Mouse (Mus musculus) urinary bladder, postnatal 4 days (tissue): ENCODE results near the gene Tecpr1.
A peak's percentile ranks its signal among the peaks of the same experiment; 100 is the strongest.

Experiments used
- DNase-seq, 2 experiments: peaks; one replicate each; pipeline ENCODE4 v3.0.0; 2021 to 2022; ENCODE audit warnings: low spot score in 2 of 2

Gene Tecpr1

DNA sequence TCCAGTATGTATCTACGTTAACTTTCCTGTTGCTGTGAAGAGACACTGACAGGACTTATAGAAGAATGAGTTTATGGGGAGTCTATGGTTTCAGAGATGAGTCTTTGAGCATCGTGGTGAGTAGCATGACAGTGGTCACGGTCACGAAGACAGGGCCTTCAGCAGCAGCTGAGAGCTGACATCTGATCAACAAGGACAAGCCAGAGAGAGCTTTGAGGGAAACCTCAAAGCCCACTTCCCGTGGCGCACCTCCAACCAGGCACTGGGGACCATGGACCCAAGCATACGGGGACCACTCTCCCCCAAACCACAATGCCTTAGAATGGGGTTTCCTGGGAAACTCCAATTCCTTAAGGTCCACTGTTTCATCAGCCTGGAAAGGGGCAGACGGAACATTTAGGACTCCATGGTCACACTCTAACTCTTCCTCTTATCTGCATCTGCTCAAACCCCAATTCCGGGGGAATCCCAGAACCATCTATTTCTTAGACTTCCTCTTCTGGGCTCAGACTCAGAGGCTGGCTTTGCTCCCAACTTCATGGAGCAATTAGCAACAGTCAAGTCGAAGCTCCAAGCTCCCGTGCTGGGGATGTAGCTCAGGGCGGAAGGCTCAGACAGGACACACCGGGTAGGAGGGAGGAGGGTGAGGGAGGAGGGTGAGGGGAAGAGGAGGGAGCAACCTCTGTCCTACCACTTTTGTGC lies 28.6 kb upstream of the Tecpr1 start:
- no peak for DNase-seq

DNA sequence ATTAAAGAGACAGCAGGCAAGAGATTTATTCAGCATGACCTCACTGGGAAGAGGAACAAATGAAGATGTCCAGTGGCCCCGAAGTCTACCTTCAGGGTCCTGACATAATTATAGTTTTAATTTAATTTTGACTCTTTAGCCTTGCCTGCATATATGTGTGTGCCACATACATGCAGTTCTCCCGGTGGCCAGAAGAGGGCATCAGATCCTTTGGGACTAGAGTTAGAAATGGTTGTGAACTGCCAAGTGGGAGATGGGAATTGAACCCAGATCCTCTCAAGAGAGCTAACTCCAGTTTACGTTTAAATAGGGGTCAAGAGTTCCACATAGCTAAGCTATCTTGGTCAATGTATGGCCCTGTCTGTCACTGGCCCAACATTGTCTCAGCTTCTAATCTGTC lies 26.5 kb upstream of the Tecpr1 start:
- DNase-seq = no peak

DNA sequence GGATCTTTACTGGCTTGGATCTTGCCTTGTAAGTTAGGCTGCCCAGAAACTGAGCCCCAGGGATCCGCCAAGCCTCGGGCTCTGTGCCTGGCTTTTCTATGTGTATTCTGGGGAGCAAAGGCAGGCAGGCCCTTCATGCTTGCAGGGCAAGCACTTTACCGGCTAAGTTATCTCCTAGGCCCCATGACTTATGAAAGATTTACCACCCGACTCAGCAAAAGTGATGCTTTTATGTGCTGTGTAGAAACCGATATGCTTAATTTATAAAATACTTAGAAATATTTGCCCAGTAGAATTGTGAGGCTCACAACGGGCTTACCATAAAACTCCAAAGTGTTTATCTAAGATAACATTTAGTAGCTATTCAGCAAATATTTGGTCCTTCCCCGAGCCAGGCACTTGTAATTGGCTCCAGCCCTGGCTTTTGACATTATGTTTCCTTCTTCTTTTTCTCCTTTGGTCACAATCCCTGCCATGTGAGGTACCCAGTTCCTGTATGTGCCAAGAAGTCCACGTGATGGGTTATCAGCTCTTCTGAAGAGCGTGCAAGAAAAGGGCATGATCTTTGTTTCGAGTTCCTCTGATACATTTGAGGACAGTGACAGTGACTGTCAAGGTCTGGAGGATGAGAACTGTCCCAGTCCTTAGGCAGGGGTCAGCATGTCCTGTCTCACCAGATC lies 24.6 kb upstream of the Tecpr1 start:
- DNase-seq = no peak

DNA sequence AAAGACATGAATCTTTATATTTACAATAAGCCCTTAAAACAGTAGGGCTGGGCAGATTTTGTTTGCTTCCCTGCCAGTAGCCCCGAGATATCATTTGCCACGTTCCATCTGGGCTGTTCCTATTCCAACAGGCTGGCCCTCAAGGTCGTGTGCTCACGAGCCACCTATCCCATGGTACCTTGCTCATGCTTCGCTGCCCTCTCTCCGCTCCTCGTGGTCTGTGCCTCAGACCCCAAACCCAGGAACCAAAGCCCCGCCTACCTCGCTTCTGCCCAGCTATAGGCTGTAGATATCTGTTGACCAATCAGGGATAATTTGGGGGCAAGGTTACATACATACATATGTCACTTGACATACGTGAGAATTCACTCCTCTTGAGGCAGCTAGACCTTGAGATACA lies 23.9 kb upstream of the Tecpr1 start:
- DNase-seq = no peak

DNA sequence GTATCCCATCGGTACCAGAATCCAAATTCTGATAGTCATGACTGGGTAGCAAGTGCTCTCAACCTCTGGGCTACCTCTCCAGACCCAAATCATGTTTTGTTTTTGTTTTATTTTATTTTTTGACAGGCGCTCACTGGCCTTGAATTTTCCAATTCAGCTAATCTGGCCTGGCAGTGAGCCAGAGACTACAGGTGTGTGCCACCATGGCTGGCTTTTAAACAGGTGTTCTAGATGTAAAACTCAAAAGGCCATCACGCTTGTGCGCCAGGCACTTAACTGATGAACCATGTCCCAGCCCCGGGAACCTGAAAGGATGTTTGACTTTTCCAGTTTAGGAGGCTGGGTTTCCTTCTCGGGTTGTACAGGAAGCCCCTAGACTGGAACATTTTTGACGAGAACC lies 23.3 kb upstream of the Tecpr1 start:
- no peak for DNase-seq

DNA sequence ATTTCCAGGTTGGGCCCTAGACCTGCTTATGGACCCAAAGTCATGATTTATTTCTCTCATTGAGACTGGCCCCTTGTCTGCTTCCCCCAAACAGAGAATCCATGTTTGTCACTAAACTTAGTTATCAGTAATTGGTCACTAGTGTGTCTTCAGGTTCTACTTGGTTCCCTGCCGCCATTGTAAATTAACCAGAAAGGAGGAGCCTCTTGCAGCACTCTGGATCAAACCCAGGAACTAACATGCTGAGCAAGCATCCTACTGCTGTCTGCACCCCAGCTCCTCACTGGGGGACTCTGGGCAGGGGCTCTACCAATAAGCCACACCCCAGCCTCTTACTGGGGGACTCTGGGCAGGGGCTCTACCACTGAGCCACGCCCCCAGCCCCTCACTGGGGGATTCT lies 22.2 kb upstream of the Tecpr1 start:
- DNase-seq = no peak

DNA sequence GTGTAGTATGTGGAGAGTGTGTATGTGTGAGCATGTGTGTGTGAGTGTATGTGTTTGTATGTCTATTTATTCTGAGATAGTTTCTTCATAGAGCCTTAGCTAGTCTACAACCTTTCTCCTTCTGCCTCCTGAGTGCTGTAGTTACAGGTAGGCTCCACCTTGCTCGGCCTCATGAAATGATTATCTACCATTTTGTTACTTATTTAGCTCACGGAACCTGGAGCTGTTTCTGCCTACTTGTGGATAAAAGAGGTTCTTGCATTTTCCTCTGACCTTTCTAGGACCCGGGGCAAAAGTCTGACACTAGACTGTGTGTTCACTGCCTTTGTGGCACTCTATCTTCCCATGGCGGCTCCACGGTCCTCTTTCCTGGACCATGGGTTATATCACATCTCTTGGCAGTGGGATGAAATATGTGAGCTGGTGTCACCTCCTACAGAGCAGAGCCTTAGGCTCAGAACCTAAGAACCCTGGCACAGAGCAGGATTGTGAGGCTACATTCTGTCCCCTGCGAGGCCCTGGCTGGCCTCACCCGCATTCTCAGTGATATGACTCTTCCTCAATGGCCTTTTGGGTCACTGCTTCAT lies 20.6 kb upstream of the Tecpr1 start, which contains the start of gene Bri3:
Gene Bri3, plus strand, starts transcription at position 537 of the 587 bp plus-strand sequence.
- DNase-seq = no peak

DNA sequence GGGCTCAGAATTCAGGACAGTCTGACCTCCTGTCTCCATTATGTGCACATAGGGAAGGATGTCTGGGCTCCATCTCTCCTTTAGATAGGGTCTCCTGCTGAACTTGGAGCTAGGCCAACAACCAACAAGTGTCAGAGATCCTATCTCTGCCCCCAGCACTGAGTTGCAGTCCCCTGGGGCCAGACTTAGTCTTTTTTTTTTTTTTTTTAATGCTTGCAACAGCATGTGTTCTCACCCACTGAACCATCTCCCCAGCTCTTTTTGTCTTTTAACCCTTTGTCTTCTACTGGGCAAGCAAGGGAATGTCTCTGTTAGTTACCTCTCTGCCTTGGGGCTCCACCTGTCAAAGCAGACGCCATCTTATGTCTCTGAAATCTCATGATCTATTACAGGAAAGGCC lies 15.6 kb upstream of the Tecpr1 start:
- no peak for DNase-seq

DNA sequence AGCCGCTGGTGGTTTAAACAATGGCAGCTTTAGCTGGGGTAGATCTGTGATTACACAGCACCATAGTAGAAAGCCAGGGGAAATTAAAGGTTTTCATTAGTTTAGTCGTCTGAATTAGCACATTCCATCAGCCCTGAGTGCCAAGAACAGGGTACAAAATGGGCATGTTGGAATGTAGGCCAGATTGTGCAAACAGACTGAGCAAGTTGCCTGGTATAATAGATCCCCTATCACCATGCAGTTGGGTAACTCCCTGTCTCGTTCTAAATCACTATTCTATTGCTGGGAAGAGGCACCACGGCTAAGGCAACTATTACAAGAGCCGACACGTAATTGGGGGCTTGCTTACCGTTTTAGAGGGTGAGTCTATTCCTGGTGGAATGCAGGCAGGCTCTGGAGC lies 11.3 kb upstream of the Tecpr1 start:
- no peak for DNase-seq

DNA sequence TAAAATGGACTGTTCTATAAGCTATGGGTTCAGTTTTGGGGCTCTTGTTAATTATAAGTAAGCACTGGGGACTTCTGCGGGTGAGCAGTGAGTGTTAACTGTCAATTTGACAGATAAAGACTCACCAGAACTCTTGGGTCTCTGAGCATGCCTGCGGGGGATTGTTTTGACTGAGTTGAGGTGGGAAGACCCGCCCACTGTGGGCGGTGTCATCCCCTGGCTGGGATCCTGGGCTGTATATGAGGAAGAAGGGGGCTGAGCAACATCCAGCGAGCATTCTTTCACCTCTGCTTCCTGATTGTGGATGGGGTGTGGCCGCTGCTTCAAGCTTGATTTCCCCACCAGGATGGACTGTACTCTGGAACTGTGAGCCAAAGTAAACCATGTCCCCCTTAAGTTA lies 10.8 kb upstream of the Tecpr1 start:
- DNase-seq = no peak

DNA sequence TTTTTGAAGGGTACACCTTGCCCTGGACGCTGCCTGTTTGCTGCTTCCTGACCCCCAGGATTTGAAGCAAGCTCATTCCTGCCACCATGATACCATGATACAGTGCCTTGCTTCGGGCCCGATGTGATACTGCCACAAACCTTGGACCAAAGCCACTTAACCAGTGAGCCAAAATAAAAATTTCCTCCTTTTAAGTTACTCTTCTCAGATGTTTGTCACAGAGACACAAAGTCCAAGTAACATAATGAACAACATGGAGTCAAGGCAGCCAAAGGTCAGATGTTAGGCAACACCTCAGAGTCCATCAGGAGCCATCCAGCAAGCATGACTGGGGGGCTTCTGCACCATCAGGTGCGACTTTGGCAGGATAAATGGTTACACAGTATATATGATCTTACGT lies 9.1 kb upstream of the Tecpr1 start:
- no peak for DNase-seq

DNA sequence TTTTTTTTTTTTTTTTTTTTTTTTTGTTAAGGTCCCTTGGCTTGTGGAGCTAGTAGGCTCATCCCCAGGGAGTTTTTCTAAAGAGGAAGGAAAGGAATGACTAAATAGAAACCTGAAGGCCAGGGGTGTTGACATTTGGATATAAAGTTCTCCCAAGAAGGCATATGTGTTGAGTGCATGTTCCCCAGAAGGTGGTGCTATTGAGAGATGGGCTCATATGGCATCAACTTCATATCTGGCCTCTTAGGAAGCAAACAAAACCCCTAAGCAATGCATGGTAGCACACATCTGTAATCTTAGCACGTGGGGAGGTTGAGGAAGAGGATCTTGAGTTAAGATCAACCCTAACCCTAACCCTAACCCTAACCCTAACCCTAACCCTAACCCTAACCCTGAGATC lies 8.0 kb upstream of the Tecpr1 start:
- DNase-seq = no peak

DNA sequence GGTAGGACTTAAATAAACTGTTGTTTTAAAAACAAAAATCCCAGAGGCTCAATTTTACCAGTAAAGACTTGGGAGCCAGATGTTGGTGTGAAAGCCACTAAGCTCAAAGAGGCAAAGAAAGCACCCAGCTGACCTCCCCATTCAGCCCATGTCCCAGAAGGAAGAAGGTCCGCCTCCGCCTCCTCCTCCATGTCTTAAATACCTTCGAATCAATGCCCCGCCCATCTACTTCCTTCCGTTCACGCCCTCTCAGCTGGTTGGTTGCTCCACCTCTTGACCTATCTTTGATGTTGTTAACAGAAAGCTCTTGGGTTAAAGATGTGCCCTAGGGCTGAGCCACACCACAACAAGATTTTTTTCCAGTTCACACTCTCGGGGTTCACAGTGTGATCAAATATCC lies 6.8 kb upstream of the Tecpr1 start:
- no peak for DNase-seq

DNA sequence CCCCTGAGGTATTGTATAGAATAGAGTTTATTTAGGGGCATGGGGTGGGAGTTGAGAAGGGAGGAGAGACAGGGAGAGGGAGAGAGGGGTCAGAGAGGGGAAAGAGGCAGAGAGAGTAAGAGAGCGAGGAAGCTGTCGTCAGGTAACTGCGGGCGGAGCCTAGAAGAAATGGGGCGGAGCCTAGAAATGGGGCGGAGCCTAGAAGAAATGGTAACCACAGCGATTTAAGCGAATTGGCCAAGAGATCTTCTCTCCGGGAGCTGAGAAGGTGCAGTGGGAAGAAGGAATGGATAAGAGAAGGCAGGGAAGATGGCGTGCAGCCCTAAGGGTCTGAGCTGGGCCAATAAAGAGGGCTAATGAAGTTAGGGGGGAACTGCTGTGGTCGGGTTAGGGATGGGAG lies 2.8 kb upstream of the Tecpr1 start:
- DNase-seq = no peak

DNA sequence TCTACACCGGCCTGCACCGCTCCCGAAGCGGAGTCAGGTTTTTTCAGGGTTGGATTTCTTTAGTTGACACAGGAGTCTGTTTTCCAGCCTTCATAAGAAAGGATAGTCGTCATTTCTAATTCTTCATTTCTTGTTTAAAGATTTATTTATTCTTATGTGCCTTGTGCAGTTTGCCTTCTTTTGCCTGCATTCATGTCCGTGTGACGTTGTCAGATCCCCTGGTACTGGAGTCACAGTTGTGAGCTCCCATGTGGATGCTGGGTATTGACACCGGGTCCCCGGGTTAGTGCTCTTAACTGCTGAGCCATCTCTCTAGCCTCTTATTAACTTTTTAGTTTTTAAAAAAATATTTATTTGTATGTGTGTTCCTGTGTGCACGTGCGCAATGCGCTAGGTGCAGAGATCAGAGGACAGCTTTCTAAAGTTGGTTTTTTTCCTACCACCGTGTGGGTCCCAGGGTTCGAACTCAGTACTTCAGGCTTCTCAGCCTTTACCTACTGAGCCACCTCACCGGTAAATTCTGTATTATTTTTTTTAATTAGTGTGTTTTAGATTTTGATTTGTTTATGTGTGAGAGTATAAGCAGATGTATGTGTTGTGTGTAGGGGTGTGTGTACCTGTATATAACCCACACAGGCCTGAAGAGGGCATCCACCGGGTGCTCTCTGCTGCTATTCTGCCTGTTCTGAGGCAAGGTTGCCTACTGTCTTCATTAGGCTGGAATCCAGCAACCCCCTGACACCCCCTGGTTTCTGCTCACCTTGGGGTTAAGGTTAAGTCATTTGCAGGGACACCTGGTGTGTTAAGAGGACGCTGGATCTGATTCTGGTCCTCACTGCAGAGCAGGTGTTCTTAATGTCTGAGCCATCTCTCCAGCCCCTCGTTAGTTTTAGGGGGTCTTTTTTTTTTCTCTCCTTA lies 743 bp upstream of the Tecpr1 start:
- no peak for DNase-seq

DNA sequence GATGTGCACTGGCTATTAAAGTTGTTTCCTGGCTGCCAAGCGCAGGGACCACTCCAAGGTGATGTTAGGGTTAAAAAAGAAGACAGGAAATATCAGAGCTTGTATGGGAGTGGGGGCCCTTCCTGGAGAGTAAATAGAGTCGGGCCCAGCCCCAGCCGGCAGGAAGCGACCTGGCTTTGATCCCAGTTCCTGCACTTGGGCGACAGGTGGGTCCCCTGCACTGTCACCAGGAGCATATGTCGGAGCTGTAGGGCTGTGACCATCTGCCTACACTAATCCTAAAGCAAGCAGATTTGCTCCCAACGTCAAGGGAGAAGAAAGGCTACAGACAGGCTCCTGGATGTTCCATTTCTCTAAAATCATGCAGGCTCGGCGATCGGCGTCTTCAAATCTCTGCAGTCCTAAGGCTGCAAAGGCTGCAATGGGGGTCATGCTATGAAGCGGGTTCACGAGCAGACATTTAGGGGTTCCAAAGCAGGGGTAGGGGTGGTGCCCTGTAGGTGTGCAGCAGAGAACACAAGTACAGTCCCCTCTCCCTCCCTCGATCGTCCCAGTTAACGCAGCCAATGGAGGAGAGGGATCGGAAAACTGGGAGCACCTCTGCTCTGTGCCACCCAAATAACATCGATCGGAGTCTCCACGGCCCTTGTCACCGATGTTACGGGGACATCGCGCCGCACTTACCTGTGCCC lies 458 bp downstream of the Tecpr1 start:
- DNase-seq = no peak

DNA sequence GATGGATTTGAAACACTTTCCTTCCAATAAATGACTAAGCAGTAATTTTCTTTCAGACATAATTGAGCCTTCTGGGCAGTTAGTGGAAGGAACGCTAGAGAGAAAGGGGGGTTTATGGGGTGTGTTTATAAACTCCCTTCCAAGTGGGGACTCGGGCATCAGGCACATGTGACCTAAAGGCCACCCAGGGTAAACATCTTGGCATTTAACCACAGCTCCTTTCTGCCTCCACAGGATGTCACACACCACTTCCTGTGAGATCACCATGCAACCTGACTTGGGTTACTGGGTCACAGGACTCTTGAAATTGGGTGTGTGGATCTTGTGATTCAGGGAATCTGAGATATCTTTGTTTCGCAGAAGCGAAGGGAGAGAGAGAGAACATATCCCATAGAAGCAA lies 2.1 kb downstream of the Tecpr1 start:
- no peak for DNase-seq

DNA sequence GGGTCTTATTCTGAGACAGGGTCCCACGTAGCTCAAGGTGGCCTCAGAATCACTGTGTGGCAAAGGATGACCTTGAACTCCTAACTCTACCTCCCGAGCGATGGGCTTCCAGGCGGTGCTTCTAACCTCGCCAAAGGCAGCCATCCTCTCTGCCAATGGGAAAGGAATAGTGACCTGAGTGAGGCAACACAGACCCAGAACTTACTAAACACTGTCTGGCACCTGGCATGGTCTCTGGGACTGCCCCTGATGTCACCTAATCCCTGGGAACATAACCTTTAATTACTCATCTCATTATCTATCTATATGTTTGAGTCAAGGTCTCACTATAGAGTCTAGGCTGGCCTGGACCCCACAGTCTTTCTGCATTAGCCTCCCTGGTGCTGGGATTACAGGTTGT lies 3.5 kb downstream of the Tecpr1 start:
- no peak for DNase-seq

DNA sequence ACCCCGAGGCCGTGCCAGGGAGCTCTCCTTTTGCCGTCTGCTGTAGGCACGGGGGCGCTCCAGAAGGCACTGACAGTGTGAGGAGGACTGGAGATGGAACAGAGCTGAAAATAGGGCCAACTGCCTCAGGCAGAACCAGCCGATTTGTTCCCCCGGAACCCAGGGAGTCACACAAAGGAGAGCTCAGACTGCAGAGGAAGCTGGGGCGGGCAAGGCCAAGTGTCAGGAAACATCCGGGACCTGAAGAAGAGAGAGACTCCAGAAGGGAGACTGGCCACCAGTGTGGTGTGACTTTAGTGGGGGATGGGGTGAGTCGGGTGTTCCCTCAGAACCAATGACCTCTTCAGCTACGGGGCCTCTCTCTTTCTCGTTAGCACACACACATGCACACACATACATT lies 4.1 kb downstream of the Tecpr1 start:
- DNase-seq = peak in 1 of 2 experiments; percentile 56

DNA sequence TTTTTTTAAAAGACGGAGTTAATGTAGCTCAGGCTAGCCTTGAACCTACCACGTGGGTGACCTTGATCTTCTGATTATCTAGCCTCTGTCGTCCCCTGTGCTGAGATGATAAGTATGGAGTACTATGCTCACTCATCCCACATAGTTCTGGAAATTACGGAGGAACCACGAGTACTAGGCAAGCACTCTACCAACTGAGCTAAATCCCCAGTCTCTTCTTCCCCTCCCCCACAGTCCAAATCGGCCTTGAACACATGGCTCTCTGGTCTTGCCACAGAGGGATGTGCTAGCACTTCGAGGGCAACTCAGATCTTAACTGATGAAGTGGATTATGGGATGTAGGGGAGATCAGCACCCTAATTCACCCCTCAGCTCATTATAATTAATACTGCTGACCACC lies 5.4 kb downstream of the Tecpr1 start:
- DNase-seq = peak in 1 of 2 experiments; percentile 54

DNA sequence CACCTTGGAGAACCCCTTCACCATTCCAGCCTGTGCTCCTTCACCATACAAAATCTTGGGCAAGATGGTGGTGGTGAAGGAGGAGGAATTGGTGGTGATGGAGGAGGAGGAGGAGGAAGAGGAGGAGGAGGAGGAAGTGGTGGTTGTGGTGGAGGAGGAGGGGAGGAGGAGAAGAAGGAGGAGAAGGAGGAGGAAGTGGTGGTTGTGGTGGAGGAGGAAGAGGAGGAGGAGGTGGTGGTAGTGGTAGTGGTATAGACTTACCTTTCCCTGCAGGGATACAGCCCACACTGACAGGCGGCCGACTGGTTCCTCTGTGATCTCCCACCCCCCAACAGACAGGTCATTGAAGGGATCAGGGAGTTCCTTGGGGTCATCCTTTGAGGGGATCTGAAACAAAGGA lies 7.4 kb downstream of the Tecpr1 start:
- DNase-seq = no peak

DNA sequence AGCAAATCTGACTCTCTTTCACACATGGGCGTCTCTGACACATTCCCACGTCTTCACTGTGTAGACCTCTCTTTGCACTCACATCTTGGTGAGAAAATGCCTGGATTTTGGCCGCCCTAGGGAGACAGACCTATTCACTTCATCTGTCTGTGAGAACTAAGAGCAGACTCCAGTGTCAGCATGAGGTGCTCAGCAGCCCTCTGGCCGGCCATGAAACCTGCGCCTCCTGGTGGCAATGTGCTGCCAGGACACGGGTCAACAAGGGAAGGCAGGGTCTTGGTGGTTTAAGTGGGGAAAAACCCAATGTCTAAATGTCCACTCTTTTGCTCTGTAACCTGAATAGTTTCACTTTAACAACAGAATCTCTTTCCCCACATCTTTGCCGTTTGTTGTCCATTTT lies 9.0 kb downstream of the Tecpr1 start:
- peak; percentile 43 to 61 for DNase-seq
